Mouse (Mus musculus): ENCODE data around the gene Arid1b. TPM values are rescaled to one million over a fixed set of nuclear protein-coding genes. Genes with fewer than 3 reads are reported as not detected.

Gene Arid1b
- polyA plus RNA-seq, 1 experiment from 2014 or later: 8.7 TPM

GRCm38 (mm10) chr17:5166175-5166574 lies 172.0 kb downstream of the Arid1b start:
- no peaks in the 10 kb centered on the region for H3K9me3 ChIP-seq (ENCODE audit: control insufficient read depth, low read length)
- peaks cover 12 to 28% of the 10 kb centered on the region in 2 experiments for H3K4me1 ChIP-seq (ENCODE audit: control insufficient read depth in 2 of 2, insufficient read depth in 2 of 2, low read length in 2 of 2)
- no peak overlapping the region for H3K4me3 ChIP-seq (ENCODE audit: control insufficient read depth in 1 of 2, insufficient read depth in 1 of 2, low read depth in 1 of 2, low read length in 2 of 2)
- H3K36me3 ChIP-seq (ENCODE audit: control insufficient read depth, insufficient read depth, low read length): no peaks in the 10 kb centered on the region
- no peak overlapping the region for H3K9ac ChIP-seq (ENCODE audit: low read length)
- WGBS: 84% methylated on average over 4 of the region's 4 CpGs
- H3K27me3 ChIP-seq (ENCODE audit: control insufficient read depth, insufficient read depth, low read length): no peaks in the 10 kb centered on the region
- no peak overlapping the region for H3K4me2 ChIP-seq (ENCODE audit: low read length)
- ATAC-seq (ENCODE audit: insufficient number of reproducible peaks, insufficient read depth, low FRiP score, low read depth): no peak
- H3K27ac ChIP-seq (replicated peaks in 1 of 2; ENCODE audit: control insufficient read depth in 1 of 2, insufficient read depth in 1 of 2, low read depth in 2 of 2, low read length in 2 of 2): no peak overlapping the region

- Histone ChIP-seq H3K9me3 (ENCODE audit: control insufficient read depth, low read length) (no peaks in the 10 kb centered on the region), H3K27me3 (ENCODE audit: control insufficient read depth, insufficient read depth, low read length) (no peaks in the 10 kb centered on the region), H3K27ac (replicated peaks in 1 of 2; ENCODE audit: control insufficient read depth in 1 of 2, insufficient read depth in 1 of 2, low read depth in 2 of 2, low read length in 2 of 2) (no peak overlapping the region), H3K4me2 (ENCODE audit: low read length) (no peak overlapping the region), H3K4me1 (ENCODE audit: control insufficient read depth in 2 of 2, insufficient read depth in 2 of 2, low read length in 2 of 2) (peaks cover 12 to 24% of the 10 kb centered on the region in 2 experiments), H3K36me3 (ENCODE audit: control insufficient read depth, insufficient read depth, low read length) (no peaks in the 10 kb centered on the region), H3K9ac (ENCODE audit: low read length) (no peak overlapping the region), H3K4me3 (ENCODE audit: control insufficient read depth in 1 of 2, insufficient read depth in 1 of 2, low read depth in 1 of 2, low read length in 2 of 2) (no peak overlapping the region)
- no peak for ATAC-seq (ENCODE audit: insufficient number of reproducible peaks, insufficient read depth, low FRiP score, low read depth)
- 81% methylated on average over 7 of the region's 7 CpGs for WGBS
Observed at GRCm38 (mm10) chr17:5168046-5168445, 173.9 kb downstream of the Arid1b start.

GRCm38 (mm10) chr17:5168640-5169039 lies 174.5 kb downstream of the Arid1b start:
- no peak overlapping the region for H3K27ac ChIP-seq (replicated peaks in 1 of 2; ENCODE audit: control insufficient read depth in 1 of 2, insufficient read depth in 1 of 2, low read depth in 2 of 2, low read length in 2 of 2)
- no peaks in the 10 kb centered on the region for H3K9me3 ChIP-seq (ENCODE audit: control insufficient read depth, low read length)
- H3K4me3 ChIP-seq (ENCODE audit: control insufficient read depth in 1 of 2, insufficient read depth in 1 of 2, low read depth in 1 of 2, low read length in 2 of 2): no peak overlapping the region
- H3K4me1 ChIP-seq (ENCODE audit: control insufficient read depth in 2 of 2, insufficient read depth in 2 of 2, low read length in 2 of 2): peaks cover 8 to 22% of the 10 kb centered on the region in 2 experiments
- H3K36me3 ChIP-seq (ENCODE audit: control insufficient read depth, insufficient read depth, low read length): no peaks in the 10 kb centered on the region
- WGBS: 81% methylated on average over 7 of the region's 7 CpGs
- ATAC-seq (ENCODE audit: insufficient number of reproducible peaks, insufficient read depth, low FRiP score, low read depth): no peak
- no peak overlapping the region for H3K9ac ChIP-seq (ENCODE audit: low read length)
- H3K27me3 ChIP-seq (ENCODE audit: control insufficient read depth, insufficient read depth, low read length): no peaks in the 10 kb centered on the region
- no peak overlapping the region for H3K4me2 ChIP-seq (ENCODE audit: low read length)

- 89% methylated on average over 12 of the region's 12 CpGs for WGBS
- Histone ChIP-seq H3K9me3 (ENCODE audit: control insufficient read depth, low read length) (no peaks in the 10 kb centered on the region), H3K27ac (replicated peaks in 1 of 2; ENCODE audit: control insufficient read depth in 1 of 2, insufficient read depth in 1 of 2, low read depth in 2 of 2, low read length in 2 of 2) (no peak overlapping the region), H3K4me2 (ENCODE audit: low read length) (no peak overlapping the region), H3K9ac (ENCODE audit: low read length) (no peak overlapping the region), H3K4me3 (ENCODE audit: control insufficient read depth in 1 of 2, insufficient read depth in 1 of 2, low read depth in 1 of 2, low read length in 2 of 2) (no peak overlapping the region), H3K36me3 (ENCODE audit: control insufficient read depth, insufficient read depth, low read length) (no peaks in the 10 kb centered on the region), H3K27me3 (ENCODE audit: control insufficient read depth, insufficient read depth, low read length) (no peaks in the 10 kb centered on the region), H3K4me1 (ENCODE audit: control insufficient read depth in 2 of 2, insufficient read depth in 2 of 2, low read length in 2 of 2) (peaks cover 0 to 23% of the 10 kb centered on the region in 2 experiments; a peak in 3 of 4 replicates)
- ATAC-seq (ENCODE audit: insufficient number of reproducible peaks, insufficient read depth, low FRiP score, low read depth): no peak
Observed at GRCm38 (mm10) chr17:5170321-5170720, 176.2 kb downstream of the Arid1b start.

- Histone ChIP-seq H3K36me3 (ENCODE audit: control insufficient read depth, insufficient read depth, low read length) (no peaks in the 10 kb centered on the region), H3K27ac (replicated peaks in 1 of 2; ENCODE audit: control insufficient read depth in 1 of 2, insufficient read depth in 1 of 2, low read depth in 2 of 2, low read length in 2 of 2) (no peak overlapping the region), H3K9me3 (ENCODE audit: control insufficient read depth, low read length) (no peaks in the 10 kb centered on the region), H3K27me3 (ENCODE audit: control insufficient read depth, insufficient read depth, low read length) (no peaks in the 10 kb centered on the region), H3K9ac (ENCODE audit: low read length) (no peak overlapping the region), H3K4me2 (ENCODE audit: low read length) (no peak overlapping the region), H3K4me3 (ENCODE audit: control insufficient read depth in 1 of 2, insufficient read depth in 1 of 2, low read depth in 1 of 2, low read length in 2 of 2) (no peak overlapping the region), H3K4me1 (ENCODE audit: control insufficient read depth in 2 of 2, insufficient read depth in 2 of 2, low read length in 2 of 2) (peaks cover 0 to 31% of the 10 kb centered on the region in 2 experiments; a peak in 3 of 4 replicates)
- ATAC-seq (ENCODE audit: insufficient number of reproducible peaks, insufficient read depth, low FRiP score, low read depth): no peak
- WGBS: 79% methylated on average over 5 of the region's 5 CpGs
Observed at GRCm38 (mm10) chr17:5171467-5171866, 177.3 kb downstream of the Arid1b start.

- H3K4me2 ChIP-seq (ENCODE audit: low read length): no peak overlapping the region
- H3K9me3 ChIP-seq (ENCODE audit: control insufficient read depth, low read length): no peaks in the 10 kb centered on the region
- no peak for ATAC-seq (ENCODE audit: insufficient number of reproducible peaks, insufficient read depth, low FRiP score, low read depth)
- WGBS: 68% methylated on average over 6 of the region's 6 CpGs
- H3K36me3 ChIP-seq (ENCODE audit: control insufficient read depth, insufficient read depth, low read length): no peaks in the 10 kb centered on the region
- peaks cover 12 to 31% of the 10 kb centered on the region in 2 experiments for H3K4me1 ChIP-seq (ENCODE audit: control insufficient read depth in 2 of 2, insufficient read depth in 2 of 2, low read length in 2 of 2)
- no peak overlapping the region for H3K27ac ChIP-seq (replicated peaks in 1 of 2; ENCODE audit: control insufficient read depth in 1 of 2, insufficient read depth in 1 of 2, low read depth in 2 of 2, low read length in 2 of 2)
- no peak overlapping the region for H3K9ac ChIP-seq (ENCODE audit: low read length)
- no peak overlapping the region for H3K4me3 ChIP-seq (ENCODE audit: control insufficient read depth in 1 of 2, insufficient read depth in 1 of 2, low read depth in 1 of 2, low read length in 2 of 2)
- no peaks in the 10 kb centered on the region for H3K27me3 ChIP-seq (ENCODE audit: control insufficient read depth, insufficient read depth, low read length)
Observed at GRCm38 (mm10) chr17:5174426-5175020, 180.4 kb downstream of the Arid1b start.

GRCm38 (mm10) chr17:5175535-5175934 lies 181.4 kb downstream of the Arid1b start:
- 81% methylated on average over 8 of the region's 8 CpGs for WGBS
- H3K4me2 ChIP-seq (ENCODE audit: low read length): no peak overlapping the region
- no peaks in the 10 kb centered on the region for H3K27me3 ChIP-seq (ENCODE audit: control insufficient read depth, insufficient read depth, low read length)
- H3K9me3 ChIP-seq (ENCODE audit: control insufficient read depth, low read length): no peaks in the 10 kb centered on the region
- H3K9ac ChIP-seq (ENCODE audit: low read length): no peak overlapping the region
- no peak for ATAC-seq (ENCODE audit: insufficient number of reproducible peaks, insufficient read depth, low FRiP score, low read depth)
- no peaks in the 10 kb centered on the region for H3K36me3 ChIP-seq (ENCODE audit: control insufficient read depth, insufficient read depth, low read length)
- H3K4me1 ChIP-seq (ENCODE audit: control insufficient read depth in 2 of 2, insufficient read depth in 2 of 2, low read length in 2 of 2): peaks cover 12 to 37% of the 10 kb centered on the region in 2 experiments
- H3K27ac ChIP-seq (replicated peaks in 1 of 2; ENCODE audit: control insufficient read depth in 1 of 2, insufficient read depth in 1 of 2, low read depth in 2 of 2, low read length in 2 of 2): no peak overlapping the region
- no peak overlapping the region for H3K4me3 ChIP-seq (ENCODE audit: control insufficient read depth in 1 of 2, insufficient read depth in 1 of 2, low read depth in 1 of 2, low read length in 2 of 2)

- no peaks in the 10 kb centered on the region for H3K9me3 ChIP-seq (ENCODE audit: control insufficient read depth, low read length)
Observed at GRCm38 (mm10) chr17:5176315-5176714, 182.2 kb downstream of the Arid1b start.

More at GRCm38 (mm10) chr17:5176315-5176714, 182.2 kb downstream of the Arid1b start:
- no peak overlapping the region for H3K4me3 ChIP-seq (ENCODE audit: control insufficient read depth in 1 of 2, insufficient read depth in 1 of 2, low read depth in 1 of 2, low read length in 2 of 2)
- no peaks in the 10 kb centered on the region for H3K27me3 ChIP-seq (ENCODE audit: control insufficient read depth, insufficient read depth, low read length)
- WGBS: 91% methylated on average over 2 of the region's 2 CpGs
- H3K4me1 ChIP-seq (ENCODE audit: control insufficient read depth in 2 of 2, insufficient read depth in 2 of 2, low read length in 2 of 2): peaks cover 12 to 37% of the 10 kb centered on the region in 2 experiments
- no peak overlapping the region for H3K27ac ChIP-seq (replicated peaks in 1 of 2; ENCODE audit: control insufficient read depth in 1 of 2, insufficient read depth in 1 of 2, low read depth in 2 of 2, low read length in 2 of 2)
- no peaks in the 10 kb centered on the region for H3K36me3 ChIP-seq (ENCODE audit: control insufficient read depth, insufficient read depth, low read length)
- no peak overlapping the region for H3K9ac ChIP-seq (ENCODE audit: low read length)
- ATAC-seq (ENCODE audit: insufficient number of reproducible peaks, insufficient read depth, low FRiP score, low read depth): no peak
- no peak overlapping the region for H3K4me2 ChIP-seq (ENCODE audit: low read length)

Data from heart, embryonic 14.5 days (tissue).